Mouse (Mus musculus): ENCODE data around the gene Ghrh.
"Not testable (repeated sequence)": the region's sequence is repeated elsewhere in the genome, so short reads cannot be mapped to it uniquely, and the experiment has no call there.

Gene Ghrh

DNA sequence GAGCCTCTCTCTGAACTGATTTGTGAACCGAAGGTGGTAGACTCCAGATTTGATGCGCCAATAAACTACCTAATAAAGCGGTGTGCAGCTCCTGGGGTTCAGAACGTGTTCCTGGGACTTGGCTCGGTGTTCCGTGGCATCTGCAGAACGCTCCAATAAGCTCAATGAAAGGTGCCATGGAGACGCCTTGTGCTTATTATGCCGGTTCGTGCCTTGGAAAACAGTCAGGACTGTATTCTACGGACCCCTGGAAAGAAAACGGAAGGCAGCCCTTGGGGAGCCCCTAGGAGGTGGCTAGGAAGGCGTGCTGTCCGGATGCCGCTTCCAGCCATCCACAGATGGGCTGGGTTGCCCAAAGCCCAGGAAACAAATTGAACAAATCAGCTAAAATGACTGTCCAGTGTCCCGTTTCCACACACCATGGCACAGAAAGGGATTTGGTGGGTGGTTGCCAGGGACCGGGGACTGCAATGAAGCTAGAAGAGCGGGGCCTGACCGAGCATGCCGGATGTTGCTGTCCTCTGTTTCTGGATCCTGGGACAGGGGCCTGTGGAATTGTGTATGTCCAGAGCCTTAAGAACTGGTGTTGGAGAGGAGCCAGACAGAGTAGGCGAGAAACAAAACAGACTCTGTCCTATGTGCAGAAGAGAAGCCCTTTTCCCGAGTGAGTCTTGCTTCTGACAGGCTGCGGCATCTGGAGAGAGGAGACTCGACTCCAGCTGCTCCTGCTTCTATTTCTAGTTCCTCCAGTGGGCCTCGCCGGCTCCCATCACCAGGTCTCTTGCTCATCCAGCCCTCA is at the start of gene Ghrh:
Gene Ghrh (minus strand): TSS at position 146 of the 799 bp plus-strand sequence.
- no peak for DNase-seq

DNA sequence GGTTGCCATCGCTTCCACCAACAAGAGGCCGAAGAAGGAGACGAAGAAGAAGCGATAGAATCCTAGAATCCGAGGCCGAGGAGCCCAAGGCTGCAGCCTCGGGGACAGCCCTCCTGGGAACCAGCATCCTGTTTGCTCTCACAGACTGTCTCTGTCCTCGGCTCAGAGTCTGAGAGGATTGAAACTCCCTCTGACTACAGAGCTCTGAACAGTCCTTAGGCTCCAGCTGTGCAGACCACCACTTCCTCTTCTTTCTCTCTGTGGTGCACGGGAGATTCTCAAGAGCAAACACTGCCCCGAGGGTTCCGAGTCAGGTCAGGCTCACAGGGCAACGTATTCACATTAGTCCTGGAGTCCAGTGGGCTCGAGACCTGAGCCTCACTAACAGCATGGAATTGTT is 48.7 kb upstream of the Ghrh start:
- DNase-seq, result peak; percentile 43

DNA sequence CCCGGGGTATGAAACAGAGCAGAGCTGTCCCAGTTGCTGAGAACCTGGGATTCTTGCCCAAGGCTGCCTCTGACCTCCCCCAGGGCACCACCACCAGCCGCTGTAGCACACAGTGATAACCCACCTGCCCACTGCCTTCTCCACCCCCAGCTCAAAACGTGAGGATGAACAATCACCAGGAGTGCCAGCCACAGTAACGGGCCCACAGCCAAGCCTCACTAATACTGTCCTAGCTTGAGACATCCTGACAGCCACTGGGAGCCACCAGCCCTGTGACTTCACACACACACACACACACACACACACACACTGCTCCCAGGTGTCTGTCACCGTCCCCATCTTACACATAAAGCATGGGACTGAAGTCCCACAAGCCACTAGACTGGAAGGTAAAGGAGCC is 48.1 kb upstream of the Ghrh start:
- DNase-seq, result peak; percentile 23

DNA sequence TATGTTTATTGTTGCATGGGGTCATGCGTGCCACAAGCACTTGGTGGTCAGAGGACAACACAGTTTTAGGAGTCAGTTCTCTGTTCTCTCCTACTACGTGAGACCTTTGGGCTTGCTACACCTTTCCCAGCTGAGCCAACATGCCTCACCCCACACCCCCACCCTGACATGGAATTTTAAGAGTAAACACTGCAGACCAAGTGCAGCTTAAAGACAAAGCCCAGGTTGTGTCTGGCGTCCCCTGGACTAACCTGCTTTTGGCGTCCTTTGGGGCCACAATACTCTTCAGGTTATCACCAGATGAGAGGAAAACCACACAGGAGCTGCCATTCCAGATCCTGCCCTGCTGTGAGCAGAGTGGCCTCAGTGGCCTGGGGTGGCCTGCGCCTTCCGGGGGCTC is 47.6 kb upstream of the Ghrh start:
- no peak for DNase-seq

DNA sequence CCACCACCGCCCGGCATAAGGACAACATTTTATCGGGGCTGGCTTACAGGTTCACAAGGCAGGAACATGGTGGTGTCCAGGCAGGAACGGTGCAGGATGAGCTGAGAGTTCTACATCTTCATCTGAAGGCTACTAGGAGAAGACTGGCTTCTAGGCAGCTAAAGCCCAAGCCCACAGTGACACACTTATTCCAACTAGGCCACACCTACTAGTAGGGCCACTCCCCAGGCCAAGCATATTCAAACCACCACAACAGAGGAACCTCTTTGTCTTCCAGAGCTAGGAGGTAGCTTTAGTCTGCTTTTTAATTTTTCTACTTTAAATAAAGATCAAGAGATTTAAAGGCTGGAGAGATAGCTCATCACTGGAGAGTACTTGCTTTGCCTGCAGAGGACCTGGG is 46.2 kb upstream of the Ghrh start:
- DNase-seq, result no peak

DNA sequence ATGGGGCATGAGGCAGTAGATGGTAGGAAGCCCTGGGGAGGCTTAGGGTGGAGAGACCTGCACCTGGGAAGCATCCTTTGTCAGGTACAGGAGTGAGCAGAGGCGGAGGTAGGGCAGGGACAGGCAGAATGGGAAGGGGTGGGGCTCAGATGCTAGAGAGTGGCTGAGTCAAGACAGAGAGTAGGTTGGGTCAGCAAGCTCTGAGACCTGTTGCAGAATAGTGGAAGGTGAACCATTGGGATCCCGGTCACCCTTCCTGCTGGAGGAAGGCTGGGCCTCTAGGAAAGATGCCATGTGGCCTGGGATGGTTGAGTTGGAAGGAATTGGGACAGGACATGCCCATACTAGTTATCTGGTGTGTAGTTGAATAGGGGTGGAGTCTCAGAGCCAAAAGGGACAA is 45.0 kb upstream of the Ghrh start:
- no peak for DNase-seq

DNA sequence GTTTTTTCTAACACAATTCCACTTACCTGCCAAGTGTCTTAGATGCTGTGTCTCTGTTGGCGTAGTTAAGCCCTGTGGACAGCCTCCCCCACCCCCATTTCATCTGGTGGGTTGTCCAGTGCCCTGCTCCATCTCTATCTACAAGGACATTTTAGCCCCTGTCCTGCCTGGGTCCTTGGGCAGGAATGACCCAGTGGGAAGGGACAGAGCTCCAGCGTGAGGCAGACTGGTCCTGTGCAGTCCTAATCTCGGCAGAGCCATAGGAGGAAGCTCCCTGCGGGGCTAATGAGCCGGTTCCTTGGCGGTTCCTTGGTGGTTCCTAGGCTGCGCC is 42.2 kb upstream of the Ghrh start:
- no peak for DNase-seq

DNA sequence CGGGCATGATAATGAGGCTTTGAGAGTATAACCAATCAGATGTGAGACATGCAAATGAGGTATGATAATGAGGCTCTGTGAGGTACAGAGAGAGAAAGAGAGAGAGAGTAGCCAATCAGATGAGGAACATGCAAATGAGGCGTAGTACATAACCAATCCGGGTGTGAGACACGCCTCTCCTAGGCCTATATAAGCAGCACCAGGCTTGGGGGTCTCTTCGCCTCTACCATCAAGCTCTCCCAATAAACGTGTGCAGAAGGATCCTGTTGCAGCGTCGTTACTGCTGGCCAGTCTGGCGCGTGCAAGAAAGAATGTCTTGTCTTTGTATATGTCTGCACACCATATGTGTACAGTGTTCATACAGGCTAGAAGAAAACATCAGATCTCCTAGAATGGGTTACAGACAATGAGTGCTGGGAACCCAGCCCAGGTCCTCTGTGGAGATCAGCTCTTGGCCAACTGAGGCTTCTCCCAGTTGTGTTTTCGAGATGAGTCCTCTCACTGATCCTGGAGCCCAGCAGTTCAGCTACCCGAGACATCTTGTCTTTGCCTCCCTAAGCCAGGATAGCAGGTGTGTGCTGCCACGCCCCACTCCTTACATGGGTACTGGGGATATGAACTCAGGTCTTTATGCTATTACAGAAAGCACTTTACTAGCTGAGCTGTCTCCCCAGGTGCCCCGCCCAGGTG is 41.7 kb upstream of the Ghrh start:
- not testable (repeated sequence) for DNase-seq

DNA sequence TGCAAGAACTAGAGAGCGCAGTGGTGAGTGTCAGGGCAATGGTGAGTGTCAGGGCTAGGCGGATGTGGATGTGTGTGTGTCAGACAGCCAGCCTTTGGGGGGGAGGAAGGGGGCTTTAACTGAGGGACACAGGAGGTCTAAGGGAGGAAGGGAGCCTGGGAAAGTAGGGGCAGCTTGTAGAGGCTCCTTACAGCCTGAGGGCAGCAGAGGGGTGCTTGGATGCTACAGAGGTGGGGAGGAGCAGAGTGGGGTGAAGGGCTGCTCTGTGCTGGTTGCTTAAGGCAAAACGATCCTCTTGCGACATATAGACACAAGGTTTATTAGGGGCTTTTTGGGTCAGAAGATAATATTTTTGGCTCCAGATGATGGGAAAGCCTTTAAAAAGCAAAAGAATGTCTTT is 37.5 kb upstream of the Ghrh start:
- DNase-seq, result no peak

DNA sequence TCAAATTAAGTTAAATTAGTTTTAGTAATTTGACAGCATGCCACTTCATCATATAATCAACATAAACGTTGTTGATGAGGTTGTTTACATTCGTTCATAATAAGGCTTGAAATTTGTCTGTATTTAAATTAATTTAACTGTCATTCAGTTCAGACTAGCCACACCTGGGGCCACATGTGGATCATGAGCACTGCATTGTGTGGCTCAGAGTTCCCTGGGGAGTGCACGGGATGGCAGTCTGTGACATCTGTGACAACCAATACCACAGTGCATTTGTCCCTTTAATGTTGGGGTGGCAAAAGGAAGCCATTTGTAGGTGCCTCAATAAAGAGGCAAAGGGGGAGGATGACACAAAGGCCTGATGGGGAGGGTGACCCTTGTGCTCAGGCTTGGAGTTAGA is 29.7 kb upstream of the Ghrh start:
- DNase-seq, result no peak

DNA sequence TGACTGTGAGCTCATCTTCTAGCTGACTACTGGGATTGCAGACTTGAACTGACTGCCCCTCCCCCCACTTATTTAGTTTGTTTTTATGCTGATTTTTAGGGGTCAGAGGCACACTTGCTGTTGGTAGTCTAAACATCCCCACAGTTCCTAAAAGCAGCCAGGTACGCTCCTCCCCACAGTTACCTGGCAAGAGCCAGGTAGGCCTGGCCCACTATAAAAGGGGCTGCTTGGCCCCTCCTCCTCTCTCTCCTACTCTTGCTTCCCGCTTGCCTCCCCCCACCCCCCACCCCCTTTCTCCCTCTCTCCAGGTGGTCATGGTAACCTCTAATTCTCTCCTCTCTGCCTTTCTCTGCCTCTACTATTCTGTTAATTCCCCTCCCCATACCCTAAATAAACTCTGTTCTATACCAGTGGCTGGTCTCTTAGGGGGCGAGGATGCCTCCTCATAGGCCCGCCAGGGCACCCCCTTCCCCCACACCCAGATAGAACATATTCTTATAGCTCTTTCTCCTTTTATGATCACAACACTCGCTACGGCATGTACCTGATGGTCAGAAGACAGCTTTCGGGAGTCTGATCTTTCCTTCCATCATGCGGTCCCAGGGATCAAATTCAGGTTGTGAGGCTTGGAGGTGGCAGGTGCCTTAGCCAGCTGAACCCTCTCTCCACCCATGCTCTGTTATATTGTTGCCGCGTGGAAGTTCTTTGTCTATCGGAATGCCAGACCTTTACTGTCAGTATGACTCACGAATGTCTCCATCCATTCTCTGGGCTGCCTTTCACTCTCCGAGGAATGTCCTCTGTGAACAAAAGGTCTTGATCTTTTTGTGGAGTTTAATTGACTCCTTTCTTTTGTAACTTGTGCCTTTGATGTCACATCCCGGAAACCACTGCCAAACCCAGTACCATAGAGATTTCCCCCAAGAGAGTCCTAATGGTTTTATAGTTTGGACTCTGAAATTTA is 28.8 kb upstream of the Ghrh start:
- no peak for DNase-seq

DNA sequence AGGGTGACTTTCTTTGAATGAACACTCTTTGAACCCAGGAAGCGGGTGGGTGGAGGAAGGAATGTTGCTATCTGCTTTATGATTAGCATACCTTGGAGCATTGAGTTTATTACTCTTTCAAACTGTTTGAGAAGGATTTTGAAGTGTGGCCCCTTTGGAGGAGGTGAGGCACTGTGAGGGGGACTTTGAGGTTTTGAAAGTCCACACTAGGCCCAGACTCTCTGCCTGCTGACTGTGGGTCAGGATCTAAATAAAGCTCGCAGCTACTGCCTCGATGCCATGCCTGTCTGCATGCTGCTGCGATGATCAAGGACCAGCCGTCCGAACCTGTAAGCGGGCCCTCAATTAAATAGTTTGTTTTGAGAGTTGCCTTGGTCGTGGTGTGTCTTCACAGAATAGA is 27.7 kb upstream of the Ghrh start:
- DNase-seq, result no peak

DNA sequence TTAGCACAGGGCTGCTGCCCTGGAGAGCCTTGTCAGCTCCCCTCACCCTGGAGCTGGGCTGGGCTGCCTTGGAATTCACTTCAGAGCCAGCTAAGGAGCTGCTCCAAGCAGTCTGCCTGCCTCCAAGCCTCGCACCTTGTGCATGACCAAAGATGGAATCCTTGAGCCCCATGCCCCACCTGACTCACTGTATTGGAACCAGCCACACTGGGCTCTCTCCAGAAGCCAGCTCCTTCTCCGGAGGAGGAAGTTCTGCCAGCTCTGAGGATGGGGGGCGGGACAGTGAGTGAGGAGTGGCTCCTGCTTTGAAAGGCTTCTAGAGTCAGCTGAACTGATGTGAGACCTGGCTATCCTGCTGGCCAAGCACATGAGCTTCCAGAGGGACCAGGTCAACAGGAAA is 26.4 kb upstream of the Ghrh start:
- no peak for DNase-seq

DNA sequence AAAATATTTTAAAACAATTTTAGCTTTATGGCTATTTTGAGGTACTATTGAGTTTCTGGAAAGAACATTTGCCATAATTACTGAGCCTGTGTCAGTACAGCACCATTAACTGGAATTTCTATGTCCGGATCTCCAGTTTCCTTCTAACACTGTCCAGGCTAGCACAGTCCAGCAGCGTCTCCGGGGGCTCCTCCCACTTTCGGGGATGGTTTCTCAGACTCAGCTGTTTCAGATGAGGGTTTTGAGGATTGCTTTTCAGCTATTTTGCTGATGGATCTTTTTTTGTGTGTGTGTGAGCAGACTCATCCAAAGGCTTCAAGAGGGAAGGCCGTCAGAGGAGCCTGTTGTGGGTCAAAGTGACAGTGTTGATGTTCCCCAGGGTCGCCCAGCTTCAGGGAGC is 24.4 kb upstream of the Ghrh start:
- no peak for DNase-seq

DNA sequence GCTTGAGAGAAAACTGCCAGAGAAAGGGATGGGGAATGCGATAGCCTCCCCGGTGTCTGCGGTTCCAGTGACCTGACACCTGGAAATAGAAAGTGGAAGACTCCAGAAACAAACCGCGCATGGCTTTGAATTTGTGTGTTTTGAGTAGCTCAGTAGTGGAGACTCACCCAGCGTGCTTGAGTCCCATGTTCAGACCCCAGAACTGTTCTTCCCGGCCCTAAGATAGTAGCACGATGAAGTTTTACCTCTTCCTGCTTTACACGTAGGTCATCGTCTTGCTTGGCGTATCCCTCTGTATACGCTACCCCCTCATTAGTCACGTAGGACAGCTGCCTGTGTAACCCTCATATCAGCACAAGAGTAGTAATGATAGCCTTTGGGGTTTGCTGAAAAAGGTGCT is 20.7 kb upstream of the Ghrh start:
- no peak for DNase-seq

DNA sequence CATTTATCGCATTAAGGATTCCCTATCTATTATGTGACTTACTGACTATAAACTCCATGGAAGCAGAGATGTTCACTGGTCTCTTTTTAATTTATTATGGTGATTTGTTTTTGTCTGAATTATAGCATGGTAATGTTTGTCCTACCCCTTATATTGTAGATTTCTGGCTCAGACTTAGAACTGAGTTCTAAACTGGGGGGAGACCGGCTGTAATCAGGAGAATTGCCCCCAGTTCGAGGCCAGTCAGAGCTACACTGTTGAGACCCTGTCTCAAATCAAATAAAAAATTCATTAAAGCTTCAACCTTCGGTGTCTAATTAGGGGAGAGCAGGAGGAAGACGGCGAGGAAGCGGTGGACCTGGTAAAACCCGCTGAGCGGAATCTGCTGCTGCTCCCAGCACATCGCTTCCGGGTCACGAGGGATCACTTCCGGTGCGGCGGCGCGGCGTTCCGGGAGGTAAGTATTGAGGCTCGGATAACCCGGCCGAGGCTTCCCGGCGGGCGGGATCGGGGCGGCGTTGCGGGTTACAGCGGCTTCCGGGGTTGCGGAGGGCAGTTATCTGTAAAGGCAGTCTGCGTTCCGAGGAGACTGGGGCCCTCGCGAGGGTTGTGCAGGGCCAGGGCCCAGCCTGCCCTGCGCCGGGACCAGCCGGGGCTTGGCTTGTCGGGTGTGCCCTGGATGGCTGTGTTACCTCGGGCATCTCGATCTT is 20.0 kb upstream of the Ghrh start, which contains the start of gene Manbal:
Gene Manbal (plus strand): TSS at position 411 of the 710 bp plus-strand sequence.
- DNase-seq, result peak; percentile 99

DNA sequence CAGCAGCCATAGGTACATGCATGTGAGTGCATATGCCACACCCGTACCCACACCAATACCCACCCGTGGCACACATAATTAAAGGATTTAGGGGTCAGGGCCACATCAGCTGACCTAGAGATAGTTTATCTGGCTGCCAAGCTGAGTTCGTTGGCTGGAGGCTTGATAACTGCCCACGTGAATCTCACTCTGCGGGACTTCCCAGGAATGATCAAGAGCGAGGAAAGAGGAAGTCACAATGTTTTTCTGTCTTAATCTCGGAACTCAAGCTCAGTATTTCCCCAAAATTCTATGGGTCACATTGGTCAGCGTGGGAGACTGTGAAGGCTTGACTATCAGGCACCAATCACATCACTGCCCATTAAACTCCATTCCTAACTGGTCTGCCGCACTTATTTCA is 19.5 kb upstream of the Ghrh start:
- no peak for DNase-seq

DNA sequence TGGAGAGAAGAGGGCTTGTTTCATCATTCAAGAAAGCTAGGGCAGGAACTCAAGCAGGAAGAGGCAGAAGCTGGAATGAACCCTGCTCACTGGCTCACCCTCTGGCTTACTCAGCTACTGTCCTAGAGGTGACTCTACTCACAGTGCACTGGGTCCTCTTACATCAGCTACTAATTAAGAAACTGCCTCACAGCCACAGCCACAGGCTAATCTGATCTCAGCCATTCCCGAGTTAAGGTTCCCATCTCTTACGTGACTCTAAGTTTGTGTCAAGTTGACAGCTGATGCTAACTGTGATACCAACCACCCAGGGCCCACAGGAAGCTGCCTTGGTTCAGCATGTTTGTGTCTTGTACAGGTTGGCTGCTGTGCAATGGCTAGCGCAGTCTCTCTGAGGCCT is 15.7 kb upstream of the Ghrh start:
- DNase-seq, result no peak

DNA sequence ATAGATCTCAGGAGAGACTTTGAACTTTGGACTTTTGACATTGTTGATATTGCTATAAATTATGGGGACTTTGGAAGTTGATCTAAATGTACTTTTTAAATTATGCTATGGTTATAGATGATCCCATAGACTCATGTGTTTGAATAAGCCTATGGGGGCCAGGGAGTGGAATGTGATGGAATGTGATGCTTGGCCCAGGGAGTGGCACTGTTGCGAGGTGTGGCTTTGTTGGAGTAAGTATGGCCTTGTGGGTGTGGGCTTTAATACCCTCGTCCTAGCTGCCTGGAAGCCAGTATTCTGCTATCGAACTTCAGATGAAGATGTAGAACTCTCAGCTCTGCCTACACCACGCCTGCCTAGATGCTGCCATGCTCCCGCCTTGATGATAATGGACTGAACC is 12.7 kb upstream of the Ghrh start:
- no peak for DNase-seq

DNA sequence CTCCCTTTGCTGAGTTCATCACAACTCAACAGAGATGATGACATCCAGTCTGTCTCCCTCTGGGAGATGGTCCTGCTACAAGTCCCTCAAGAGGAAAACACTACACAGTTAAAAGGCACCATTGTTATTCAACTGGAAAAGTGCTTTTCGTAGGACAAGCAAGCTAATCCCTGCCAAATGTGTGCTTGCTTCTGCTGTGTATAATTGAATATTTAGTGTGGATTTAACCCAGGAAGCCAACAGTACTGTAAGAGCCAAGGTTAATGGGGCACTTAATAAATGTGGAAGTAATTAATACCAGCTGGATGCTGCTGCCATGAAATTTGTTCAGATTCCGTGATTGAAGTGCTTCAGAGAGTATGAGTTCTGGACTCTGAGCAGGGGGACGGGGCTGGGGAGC is 6.8 kb upstream of the Ghrh start:
- no peak for DNase-seq

DNA sequence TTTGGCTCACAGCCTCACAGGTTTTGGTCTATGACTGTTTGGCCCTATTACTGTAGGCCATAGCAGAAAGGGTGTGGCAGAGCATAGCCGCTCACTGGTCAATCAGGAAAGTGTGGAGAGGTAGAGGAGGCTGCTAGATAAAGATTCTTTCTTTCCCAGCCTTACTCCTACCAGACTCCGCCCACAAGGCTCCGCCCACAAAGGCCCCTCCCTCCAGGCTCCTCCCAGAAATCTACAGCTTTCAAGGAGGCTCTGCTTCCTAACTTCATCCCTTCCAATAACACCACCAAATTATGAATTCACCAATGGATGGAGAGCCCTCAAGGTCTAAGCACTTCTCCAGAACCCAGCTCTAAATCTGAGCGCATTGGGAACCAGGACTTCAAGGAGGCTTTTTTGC is 5.9 kb upstream of the Ghrh start:
- DNase-seq, result no peak

DNA sequence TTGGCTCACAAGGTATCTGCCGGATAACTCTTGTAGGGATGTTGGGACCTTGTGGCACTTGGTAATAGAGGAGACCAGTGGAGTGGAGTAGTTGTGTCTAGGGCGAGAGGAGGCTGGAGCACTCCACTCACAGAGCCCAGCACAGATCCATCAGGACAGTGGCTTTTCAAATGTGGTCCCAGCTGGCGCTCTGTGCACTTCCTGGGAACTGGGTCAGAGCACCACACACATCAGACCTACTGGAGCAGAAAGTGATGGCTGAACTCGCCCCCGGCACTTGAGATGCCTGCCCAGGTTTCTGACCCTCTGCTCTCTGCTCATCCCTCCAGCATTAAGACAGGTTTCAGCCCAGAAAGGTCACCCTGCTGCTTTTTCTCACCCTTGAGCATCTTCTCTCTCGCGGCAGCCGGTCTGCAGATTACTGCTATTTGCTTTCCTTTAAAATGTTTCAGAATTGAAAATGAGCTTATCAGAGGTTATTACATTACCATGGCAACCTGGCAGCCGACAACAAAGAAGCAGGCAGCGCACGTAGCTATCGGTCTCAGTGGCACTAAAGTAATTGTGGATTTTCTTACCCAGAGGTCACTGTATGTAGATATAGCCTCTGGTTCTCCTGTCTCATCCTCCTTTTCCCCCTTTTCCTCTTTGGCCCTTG is 1.9 kb upstream of the Ghrh start:
- no peak for DNase-seq

Data from thymus, postnatal 4 days (tissue).